Mouse (Mus musculus) intestine, postnatal 0 days (tissue): Measurements from ENCODE around the gene Adam10. TPM values are rescaled to one million over a fixed set of nuclear protein-coding genes. Genes with fewer than 3 reads are reported as not detected.

Experiments used
- ATAC-seq: fragments of 200-750 bp; cut with Nextera tagmentation; 2 replicates; pipeline ENCODE4 v1.8.0; 2017; ENCODE audit warnings: mild to moderate bottlenecking, moderate TSS enrichment, moderate library complexity
- H3K27ac ChIP-seq: fragments of 300-500 bp; sonication (generic); 2 replicates; pipeline ENCODE4 v1.5.1; 2014; ENCODE audit warnings: mild to moderate bottlenecking, low read depth, low read length, moderate library complexity
- H3K27me3 ChIP-seq: fragments of 300-500 bp; sonication (generic); replicated peaks from 2 replicates; pipeline ENCODE4 v1.6.1; 2014; ENCODE audit warnings: low read length, mixed read lengths; ENCODE audit not compliant: control insufficient read depth, insufficient read depth
- H3K36me3 ChIP-seq: fragments of 300-500 bp; sonication (generic); 2 replicates; pipeline ENCODE4 v1.6.1; 2014; ENCODE audit warnings: mild to moderate bottlenecking, moderate library complexity; ENCODE audit not compliant: control insufficient read depth, insufficient read depth
- H3K4me1 ChIP-seq: fragments of 300-500 bp; sonication (generic); replicated peaks from 2 replicates; pipeline ENCODE4 v1.6.1; 2014; ENCODE audit warnings: antibody characterized with exemption, low read length, mixed read lengths; ENCODE audit not compliant: control insufficient read depth, insufficient read depth
- H3K4me2 ChIP-seq: fragments of 300-500 bp; sonication (generic); replicated peaks from 2 replicates; pipeline ENCODE4 v1.6.1; 2014; ENCODE audit warnings: low read depth, mild to moderate bottlenecking, moderate library complexity
- H3K4me3 ChIP-seq: fragments of 300-500 bp; sonication (generic); 2 replicates; pipeline ENCODE4 v1.5.1; 2014; ENCODE audit warnings: low read depth, low read length
- H3K9ac ChIP-seq: fragments of 300-500 bp; sonication (generic); 2 replicates; pipeline ENCODE4 v1.6.1; 2014; ENCODE audit warnings: mild to moderate bottlenecking, low read depth, low read length
- H3K9me3 ChIP-seq: fragments of 300-500 bp; sonication (generic); 2 replicates; pipeline ENCODE4 v1.6.1; 2016; ENCODE audit warnings: mixed run types; ENCODE audit not compliant: control insufficient read depth
- CTCF ChIP-seq: sonication (generic); IDR thresholded peaks from 2 replicates; pipeline ENCODE4 v1.5.1; 2016; ENCODE audit warnings: low read depth, mild to moderate bottlenecking, control low read depth, antibody characterized with exemption, moderate library complexity
- WGBS: fragments of 180-500 bp; shearing (Covaris S2); extraction: QIAGEN DNeasy Blood & Tissue Kit; methylation state at CpG from one replicate; pipeline ENCODE4 v1.1.7; 2014; 5-methylcytosine and 5-hydroxymethylcytosine counted together
- microRNA-seq: library from miRNA; unstranded; fragments of <30 nt; microRNA quantifications from one replicate; pipeline ENCODE4, GENCODE M21; 2016
- polyA plus RNA-seq: library from polyadenylated mRNA; unstranded; fragments of >200 nt; fragmentation: Nextera tagmentation; extraction: Ambion mirVana; gene quantifications from 2 replicates; pipeline ENCODE4 v1.2.1, GENCODE M21; 2015

The Adam10 gene
- polyA plus RNA-seq, 1 experiment from 2014 or later: 33.5 TPM

DNA sequence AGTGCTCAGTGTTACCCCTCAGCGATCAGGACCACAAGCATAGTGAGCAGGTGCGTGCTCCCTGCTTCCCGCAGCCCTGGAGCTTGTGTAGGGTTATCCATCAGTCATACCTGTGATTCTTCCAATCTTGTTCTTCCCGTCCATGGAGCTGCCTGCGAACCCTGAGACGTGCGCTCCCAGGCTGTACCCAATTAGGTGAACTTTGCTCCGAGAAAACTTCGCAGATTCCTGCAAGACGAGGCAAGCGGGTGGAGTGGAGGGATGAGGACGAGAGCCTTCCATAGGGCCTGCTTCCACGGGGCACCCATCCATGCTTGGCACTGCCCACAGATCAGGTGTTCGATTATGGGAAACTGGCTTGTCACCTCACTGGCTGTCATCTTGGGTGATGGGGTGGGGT lies 139.9 kb downstream of the Adam10 start:
- Histone ChIP-seq H3K4me2 (no peak overlapping the region), H3K36me3 (no peaks in the 10 kb centered on the region), H3K27me3 (no peaks in the 10 kb centered on the region), H3K27ac (no peak overlapping the region), H3K9me3 (no peaks in the 10 kb centered on the region), H3K4me3 (no peak overlapping the region), H3K4me1 (0 out of 2 replicates have a peak, but pooled peaks cover 2% of the 10 kb centered on the region), H3K9ac (no peak overlapping the region)
- ATAC-seq: peak; percentile 50; the same call in 1 of the 2 replicates
- WGBS: 43% methylated on average over 14 of the region's 14 CpGs
- TF ChIP-seq CTCF: no peak

DNA sequence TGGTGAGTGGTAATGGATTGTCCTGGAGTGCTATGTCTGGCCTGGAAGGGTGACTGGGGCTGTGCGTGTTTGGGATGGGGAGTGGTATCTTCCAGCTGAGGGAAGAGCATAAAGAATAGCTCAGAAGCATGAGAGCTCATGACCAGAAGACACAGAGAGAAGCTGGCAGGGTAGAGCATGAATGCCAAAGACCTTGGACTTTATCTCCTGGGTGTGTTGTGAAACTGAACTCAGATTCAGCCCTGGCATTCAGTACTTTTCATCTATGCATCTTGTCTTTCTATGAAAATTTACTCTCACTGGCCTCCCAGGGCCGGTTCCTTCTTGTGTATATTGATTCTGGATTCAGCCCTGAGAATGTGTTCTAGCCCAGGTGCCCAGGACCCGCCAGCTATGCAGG lies 145.3 kb downstream of the Adam10 start:
- Histone ChIP-seq H3K4me2 (no peak overlapping the region), H3K36me3 (no peaks in the 10 kb centered on the region), H3K27me3 (no peaks in the 10 kb centered on the region), H3K9ac (no peak overlapping the region), H3K27ac (no peak overlapping the region), H3K4me1 (peaks cover 5% of the 10 kb centered on the region), H3K9me3 (no peaks in the 10 kb centered on the region), H3K4me3 (no peak overlapping the region)
- TF ChIP-seq CTCF: no peak
- 51% methylated on average over 3 of the region's 3 CpGs for WGBS
- peak; percentile 55; the same call in 1 of the 2 replicates for ATAC-seq

DNA sequence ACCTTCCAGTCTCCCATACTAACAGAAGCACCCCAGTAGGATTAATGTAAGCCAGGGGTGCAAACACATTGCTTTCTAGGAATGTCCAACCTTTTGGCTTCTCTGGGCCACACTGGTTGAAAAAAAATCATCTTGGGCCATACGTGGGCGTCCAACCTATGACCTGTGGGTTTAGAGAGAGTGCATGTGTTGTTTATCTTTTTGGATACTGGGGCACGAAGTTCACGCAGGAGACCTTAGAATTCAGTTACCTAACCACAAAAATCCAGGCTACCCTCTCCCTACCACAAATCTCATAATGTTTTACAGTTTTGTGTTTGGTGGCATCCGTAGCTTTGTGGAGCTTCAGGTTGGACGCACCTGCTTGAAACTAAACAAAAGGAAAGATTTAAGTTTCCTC lies 149.1 kb downstream of the Adam10 start:
- Histone ChIP-seq H3K4me2 (no peak overlapping the region), H3K27me3 (no peaks in the 10 kb centered on the region), H3K36me3 (no peaks in the 10 kb centered on the region), H3K9ac (no peak overlapping the region), H3K9me3 (no peaks in the 10 kb centered on the region), H3K4me1 (peaks cover 5% of the 10 kb centered on the region), H3K4me3 (no peak overlapping the region), H3K27ac (no peak overlapping the region)
- TF ChIP-seq CTCF: no peak
- 68% methylated on average over 6 of the region's 6 CpGs for WGBS
- no peak for ATAC-seq

Small RNA genes within 50 kb of the gene (microRNA-seq; reads per million reads assigned to microRNA genes)
- not detected for gene Gm25149

Other genes starting within 250 kb of the Adam10 start
- gene Rnf111, start 175.3 kb upstream of the Adam10 start, polyA plus RNA-seq: 13.1 and 14.9 TPM in 2 replicates
- gene Sltm, start 136.2 kb upstream of the Adam10 start, polyA plus RNA-seq: 27.6 and 33.3 TPM in 2 replicates
- 1.4 and 1.5 TPM in 2 replicates for gene Gm10642, start 22.7 kb upstream of the Adam10 start, polyA plus RNA-seq
- 8.5 and 9.5 TPM in 2 replicates for gene Mindy2, start 21.8 kb upstream of the Adam10 start, polyA plus RNA-seq